Mouse (Mus musculus): ENCODE data around the gene Osm.
A peak's percentile ranks its signal among the peaks of the same experiment; 100 is the strongest.

GRCm38 (mm10) chr11:4237389-4237912 is 1.2 kb downstream of the Osm start:
- TF ChIP-seq POLR2A (IDR thresholded peaks at IDR 0.05; ENCODE audit: extremely low read depth, insufficient read depth, low read length) (no peak), CTCF (IDR thresholded peaks at IDR 0.05; ENCODE audit: low read depth, low read length) (0 out of 2 replicates have a peak, but pooled peaks have one; percentile 6)
